Mouse (Mus musculus) cerebellum, postnatal 4 days (tissue): ENCODE data around the gene Odf4.
A peak's percentile ranks its signal among the peaks of the same experiment; 100 is the strongest.
"Not testable (repeated sequence)": the region's sequence is repeated elsewhere in the genome, so short reads cannot be mapped to it uniquely, and the experiment has no call there.

ENCODE experiments used
- DNase-seq, 2 experiments: peaks; one replicate each; pipeline ENCODE4 v3.0.0; 2022; ENCODE audit warnings: low spot score in 2 of 2, mixed read lengths in 1 of 2

Odf4 gene

GRCm38 (mm10) chr11:68946806-68947440 is 20.0 kb upstream of the Odf4 start:
- peak in 1 of 2 experiments; percentile 11 for DNase-seq

- DNase-seq = no peak
Measured at GRCm38 (mm10) chr11:68946001-68946400, 19.1 kb upstream of the Odf4 start.

DNA sequence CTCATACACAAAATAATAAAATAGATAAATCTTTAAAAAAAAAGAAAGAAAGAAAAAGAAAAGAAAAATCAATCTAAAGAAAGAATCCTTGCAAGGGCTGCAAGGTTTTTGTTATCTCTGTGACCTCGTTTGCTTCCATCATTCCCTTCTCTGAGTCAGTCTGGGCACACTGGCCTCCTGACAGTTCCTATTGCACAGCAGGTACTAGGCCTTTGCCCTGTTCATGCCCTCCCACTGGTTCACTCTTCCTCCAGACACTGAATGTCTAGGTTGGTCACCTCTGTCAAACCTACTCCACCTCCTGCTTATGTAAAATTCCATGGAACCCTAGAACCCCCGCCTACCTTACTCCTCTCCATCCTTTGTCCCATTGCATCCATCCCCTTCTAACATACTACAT is 18.4 kb upstream of the Odf4 start:
- no peak for DNase-seq

GRCm38 (mm10) chr11:68942731-68943130 is 15.8 kb upstream of the Odf4 start:
- no peak for DNase-seq

- DNase-seq = no peak
Measured at GRCm38 (mm10) chr11:68940516-68940915, 13.6 kb upstream of the Odf4 start.

GRCm38 (mm10) chr11:68939451-68940304 is 12.8 kb upstream of the Odf4 start:
- DNase-seq = peak; percentile 68 to 80

GRCm38 (mm10) chr11:68936951-68937350 is 10.1 kb upstream of the Odf4 start:
- DNase-seq = not testable (repeated sequence)

DNA sequence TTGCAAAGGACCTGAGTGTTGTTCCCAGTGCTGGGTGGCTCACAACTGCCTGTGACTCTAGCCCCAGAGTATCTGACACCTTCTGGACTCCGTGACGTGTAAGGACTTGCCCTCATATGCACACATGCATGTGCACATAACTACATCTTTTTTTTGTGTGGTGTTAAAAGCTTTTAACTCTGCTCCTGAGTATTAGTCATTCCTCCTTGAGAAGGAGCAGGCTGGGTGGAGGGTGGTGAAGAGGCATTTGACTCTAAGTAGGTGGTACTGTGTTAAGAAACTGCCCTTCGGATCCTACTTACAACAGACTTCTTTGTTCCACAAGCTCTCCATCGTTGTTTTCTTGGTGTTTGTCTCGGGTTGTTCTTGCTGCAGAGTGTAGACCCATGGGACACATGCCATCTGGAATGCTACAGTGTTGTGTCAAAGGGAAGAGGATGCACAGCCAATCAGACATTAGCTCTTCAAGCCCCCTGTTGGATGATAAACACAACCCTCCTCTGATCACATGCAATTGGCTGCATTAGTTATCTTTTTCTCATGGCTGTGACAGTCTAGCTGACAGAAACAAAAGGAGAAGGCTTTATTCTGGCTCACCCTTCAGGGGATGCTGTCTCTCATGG is 7.1 kb upstream of the Odf4 start:
- no peak for DNase-seq

DNA sequence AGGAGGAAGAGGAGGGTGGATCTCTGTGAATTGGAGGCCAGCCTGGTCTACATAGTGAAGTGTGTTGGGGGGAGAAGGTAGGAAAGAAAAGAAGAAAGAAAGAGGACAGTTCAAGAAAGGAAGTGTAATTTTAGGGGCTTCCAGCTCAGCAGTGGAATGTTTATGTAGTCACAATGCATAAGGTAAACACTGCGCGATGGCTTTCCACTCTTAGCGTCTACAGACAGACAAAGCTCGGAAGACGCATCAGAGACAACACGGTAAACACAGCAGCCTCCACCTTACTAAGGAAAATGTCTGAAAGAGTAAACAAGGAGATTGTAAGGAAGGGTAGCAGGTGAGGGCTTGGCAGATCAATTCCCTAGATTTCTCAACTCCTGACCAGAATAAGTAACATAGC is 3.1 kb upstream of the Odf4 start:
- DNase-seq = no peak

DNA sequence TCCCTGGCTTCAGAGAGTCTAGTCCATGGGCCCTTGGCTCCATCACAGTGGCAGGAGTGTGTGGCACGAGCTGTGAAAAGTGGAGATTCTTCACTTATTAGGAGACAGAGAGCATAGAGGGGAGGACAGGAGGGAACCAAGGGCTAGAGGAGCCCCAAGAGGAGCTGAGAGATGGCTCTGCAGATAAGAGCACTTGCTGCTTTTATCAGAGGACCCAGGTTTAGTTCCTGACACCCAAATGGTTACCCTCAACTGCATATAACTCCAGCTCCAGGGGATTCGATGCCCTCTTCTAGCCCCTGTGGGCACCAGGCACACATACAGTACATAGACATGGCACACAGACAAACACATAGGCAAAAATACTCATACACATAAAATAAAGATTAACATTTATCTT is 2.1 kb downstream of the Odf4 start:
- no peak for DNase-seq

GRCm38 (mm10) chr11:68923191-68923590 is 3.7 kb downstream of the Odf4 start:
- DNase-seq = no peak

DNA sequence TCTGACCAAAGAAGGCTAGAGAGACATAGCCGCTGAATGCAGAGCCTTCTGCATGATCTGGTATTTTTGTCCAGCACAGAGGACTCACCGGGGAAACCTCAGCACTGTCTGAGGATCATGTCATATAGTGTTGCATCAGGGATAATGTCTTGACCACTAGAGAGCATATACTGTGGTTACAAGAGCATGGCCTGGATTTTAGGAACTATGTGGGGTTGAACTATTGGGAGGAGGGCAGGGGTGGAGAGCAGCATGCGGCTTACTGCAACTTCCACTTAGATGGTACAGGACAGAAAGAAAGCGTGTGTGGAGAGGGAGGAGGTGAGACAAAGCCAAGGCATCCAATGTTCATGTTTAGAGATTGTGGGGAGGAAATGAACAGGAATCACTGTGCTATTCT is 12.3 kb downstream of the Odf4 start:
- DNase-seq = no peak

GRCm38 (mm10) chr11:68911531-68912177 is 15.2 kb downstream of the Odf4 start:
- DNase-seq = no peak

DNA sequence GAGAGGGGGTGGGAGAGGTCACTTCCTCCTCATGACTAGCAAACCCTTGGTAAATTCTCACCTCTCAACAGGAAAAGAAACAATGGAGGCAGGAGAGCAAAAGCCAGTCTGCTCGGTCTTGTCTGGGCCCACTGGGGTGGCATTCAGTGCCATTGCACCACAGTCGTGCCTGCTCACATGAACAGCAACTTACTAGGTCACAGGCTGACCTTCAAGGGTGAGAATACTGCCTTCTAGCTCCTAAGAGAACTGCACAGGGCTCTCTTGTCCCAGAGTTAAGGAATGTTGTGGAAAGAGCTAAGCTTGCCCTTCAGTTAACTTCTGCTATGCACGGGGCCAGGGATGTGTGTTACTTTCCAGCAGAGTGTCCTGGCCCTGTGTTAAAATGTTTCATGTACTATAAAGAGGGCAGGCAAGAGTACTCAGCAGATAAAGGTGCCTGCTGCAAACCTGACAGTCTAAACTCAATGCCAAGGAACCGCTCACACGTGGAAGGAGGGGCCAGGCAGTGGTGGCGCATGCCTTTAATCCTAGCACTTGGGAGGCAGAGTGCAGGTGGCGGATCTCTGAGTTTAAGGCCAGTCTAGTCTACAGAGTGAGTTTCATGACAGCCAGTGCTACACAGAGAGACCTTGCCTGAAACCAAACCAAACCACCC is 17.9 kb downstream of the Odf4 start:
- DNase-seq = no peak

DNA sequence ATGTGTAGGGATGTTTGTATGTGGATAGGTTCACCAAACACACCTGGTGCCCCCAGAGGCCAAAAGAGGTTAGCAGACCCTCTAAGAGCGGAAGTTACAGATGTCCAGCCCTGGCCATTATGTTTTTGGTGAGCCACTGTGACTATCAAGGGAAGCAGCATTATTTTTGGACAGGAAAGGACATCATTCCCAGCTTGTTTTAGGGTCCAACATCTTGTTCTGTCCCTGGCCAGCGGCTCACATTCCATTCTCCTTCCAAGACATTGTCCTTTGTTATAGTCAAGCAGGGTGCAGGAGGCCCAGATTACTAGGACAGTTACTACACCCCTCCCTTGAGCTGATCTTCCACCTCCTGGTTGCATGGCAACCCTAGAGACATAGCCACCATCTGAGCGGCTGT is 19.6 kb downstream of the Odf4 start:
- DNase-seq = no peak

GRCm38 (mm10) chr11:68906461-68906790 is 20.5 kb downstream of the Odf4 start:
- no peak for DNase-seq

GRCm38 (mm10) chr11:68905665-68906460 is 21.0 kb downstream of the Odf4 start:
- no peak for DNase-seq

DNA sequence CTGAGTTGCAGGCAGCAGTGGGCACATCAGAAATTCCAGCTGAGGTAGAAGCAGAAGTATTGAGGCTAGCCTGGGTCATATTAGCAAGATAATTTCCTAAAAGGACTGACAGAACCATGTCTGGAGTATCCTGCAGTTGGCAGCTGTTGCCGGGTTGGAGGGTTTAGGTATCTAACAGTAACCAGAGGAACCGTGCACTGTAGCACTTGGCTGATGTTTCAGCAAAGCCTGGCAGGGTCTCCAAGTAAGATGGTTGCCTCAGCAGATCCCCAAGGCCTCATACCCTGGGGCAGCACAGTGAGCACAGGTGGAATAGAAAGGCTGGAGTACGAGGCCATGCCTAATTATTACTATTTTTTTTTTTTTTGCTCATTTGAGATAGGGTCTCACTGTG is 21.7 kb downstream of the Odf4 start:
- DNase-seq = no peak

DNA sequence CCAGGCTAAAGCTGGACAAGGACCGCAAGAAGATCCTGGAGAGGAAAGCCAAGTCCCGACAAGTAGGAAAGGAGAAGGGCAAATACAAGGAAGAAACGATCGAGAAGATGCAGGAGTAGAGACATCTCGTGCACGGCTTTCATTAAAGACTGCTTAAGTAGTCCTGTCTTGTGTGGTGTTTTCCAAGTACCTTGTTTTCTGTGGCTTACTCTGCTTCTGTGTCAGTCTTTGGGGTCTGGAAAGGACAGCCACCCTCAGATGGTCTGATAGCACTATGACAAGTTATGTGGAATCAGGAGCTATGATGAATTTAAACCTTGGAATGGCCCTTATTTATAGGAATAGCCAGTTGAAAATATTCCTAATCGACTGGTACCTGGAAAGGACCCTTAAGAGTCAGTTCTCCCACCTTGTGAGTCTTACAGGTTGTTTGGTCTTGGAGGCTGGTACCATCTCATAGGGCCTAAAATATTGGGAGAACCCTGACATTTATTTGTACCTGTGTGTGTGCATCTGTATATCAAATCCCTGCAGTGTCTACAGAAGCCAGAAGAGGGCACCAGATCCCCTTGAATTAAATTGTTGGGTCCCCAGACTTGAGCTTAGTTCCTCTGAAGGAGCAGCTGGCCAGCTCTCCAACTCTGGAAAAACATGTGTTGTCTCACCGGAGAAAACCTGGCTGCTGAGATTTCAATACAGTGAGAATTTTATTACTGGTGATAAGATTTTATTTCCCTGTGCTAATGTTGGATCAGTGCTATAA is 22.3 kb downstream of the Odf4 start:
- peak; percentile 67 to 77 for DNase-seq

- no peak for DNase-seq
Measured at GRCm38 (mm10) chr11:68903775-68904174, 23.1 kb downstream of the Odf4 start.
